ENCODE assay signal across 22 mouse cellular contexts in genomic region chr7:98439956-98440466, GRCm38 (mm10). TPM values are rescaled to one million over a fixed set of nuclear protein-coding genes. Genes with fewer than 3 reads are reported as not detected.
DNase-seq lines count a peak whose midpoint lies in the region; ATAC-seq and TF ChIP-seq lines count a peak whose summit lies in the region.
"Had no signal": no experiment of that assay in that cellular context is flagged by ENCODE, and none has a peak within 500 bp of the region (broad histone marks: within the 10 kb centered on the region; RNA-seq: fewer than 3 reads in every experiment).

TSS of gene Gucy2d (plus strand) at chr7:98440416.

- H3K79me2 ChIP-seq in MEL (ENCODE audit: control insufficient read depth, insufficient read depth, low read length, poor library complexity), result no peaks in the 10 kb centered on the region
- no peaks in the 10 kb centered on the region for H3K79me2 ChIP-seq in myocyte (ENCODE audit: control insufficient read depth, insufficient read depth)

- H3K9ac ChIP-seq in heart, embryonic 12.5 days, result no peak within 1 kb of the TSS
- no peak within 1 kb of the TSS for H3K9ac ChIP-seq in midbrain, embryonic 11.5 days (ENCODE audit: low read length)
- H3K9ac ChIP-seq in midbrain, embryonic 15.5 days, result no peak within 1 kb of the TSS
- no peak within 1 kb of the TSS for H3K9ac ChIP-seq in MEL (ENCODE audit: control insufficient read depth, low read depth, low read length, poor library complexity, severe bottlenecking)
- H3K9ac ChIP-seq: embryonic facial prominence, embryonic 15.5 days; hindbrain, embryonic 14.5 days; limb, embryonic 15.5 days; midbrain, embryonic 13.5 days; stomach, embryonic 15.5 days had no signal

- H3K27ac ChIP-seq in heart, embryonic 12.5 days (ENCODE audit: poor library complexity, severe bottlenecking), result no peak within 1 kb of the TSS
- no peak within 1 kb of the TSS for H3K27ac ChIP-seq in midbrain, embryonic 11.5 days (ENCODE audit: low read depth, low read length)
- H3K27ac ChIP-seq in midbrain, embryonic 15.5 days, result no peak within 1 kb of the TSS
- no peak within 1 kb of the TSS for H3K27ac ChIP-seq in MEL (ENCODE audit: control insufficient read depth, low read depth, low read length)
- H3K27ac ChIP-seq: embryonic facial prominence, embryonic 15.5 days; forebrain, embryonic 10.5 days; hindbrain, embryonic 14.5 days; limb, embryonic 15.5 days; midbrain, embryonic 13.5 days; stomach, embryonic 15.5 days had no signal

- TF ChIP-seq EP300 in MEL (IDR thresholded peaks at IDR 0.05; ENCODE audit: low read depth in 1 of 2, low read length in 2 of 2), result no peak

- H3K4me2 ChIP-seq in heart, embryonic 12.5 days, result no peak within 1 kb of the TSS; the same call in 1 of the 2 replicates
- H3K4me2 ChIP-seq in midbrain, embryonic 11.5 days, result no peak within 1 kb of the TSS
- no peak within 1 kb of the TSS for H3K4me2 ChIP-seq in midbrain, embryonic 15.5 days
- no peak within 1 kb of the TSS for H3K4me2 ChIP-seq in myocyte (ENCODE audit: low read depth)
- H3K4me2 ChIP-seq: embryonic facial prominence, embryonic 15.5 days; hindbrain, embryonic 14.5 days; limb, embryonic 15.5 days; midbrain, embryonic 13.5 days; stomach, embryonic 15.5 days had no signal

- TF ChIP-seq POLR2A in MEL (IDR thresholded peaks at IDR 0.05; ENCODE audit: control insufficient read depth in 1 of 2, insufficient read depth in 1 of 2, low read depth in 1 of 2, low read length in 2 of 2, poor library complexity in 1 of 2) (no peak), myocyte (IDR thresholded peaks at IDR 0.05; ENCODE audit: insufficient read length, low read depth) (no peak)

- H3ac ChIP-seq in myocyte (ENCODE audit: control insufficient read depth, insufficient read length), result no peak within 1 kb of the TSS

- no peaks in the 10 kb centered on the region for H3K9me3 ChIP-seq in heart, embryonic 12.5 days (replicated peaks)
- no peaks in the 10 kb centered on the region for H3K9me3 ChIP-seq in midbrain, embryonic 11.5 days (ENCODE audit: control insufficient read depth, low read length)
- H3K9me3 ChIP-seq in midbrain, embryonic 15.5 days, result no peaks in the 10 kb centered on the region
- no peaks in the 10 kb centered on the region for H3K9me3 ChIP-seq in MEL (replicated peaks; ENCODE audit: insufficient read depth, low read length)
- H3K9me3 ChIP-seq: embryonic facial prominence, embryonic 15.5 days; forebrain, embryonic 10.5 days; limb, embryonic 15.5 days; midbrain, embryonic 13.5 days; stomach, embryonic 15.5 days had no signal

- no peak within 1 kb of the TSS for H3K4me3 ChIP-seq in heart, embryonic 12.5 days
- no peak within 1 kb of the TSS for H3K4me3 ChIP-seq in midbrain, embryonic 11.5 days (ENCODE audit: low read depth, low read length)
- H3K4me3 ChIP-seq in midbrain, embryonic 15.5 days, result no peak within 1 kb of the TSS
- H3K4me3 ChIP-seq in MEL (ENCODE audit: control insufficient read depth in 1 of 2, insufficient read depth in 1 of 2, low read depth in 2 of 2, low read length in 2 of 2), result no peak within 1 kb of the TSS
- H3K4me3 ChIP-seq in myocyte, result no peak within 1 kb of the TSS
- H3K4me3 ChIP-seq: embryonic facial prominence, embryonic 15.5 days; forebrain, embryonic 10.5 days; limb, embryonic 15.5 days; midbrain, embryonic 13.5 days; stomach, embryonic 15.5 days had no signal

- no peak for DNase-seq in heart, adult 18-20 months
- peak; percentile 80 for DNase-seq in midbrain, embryonic 11.5 days (ENCODE audit: low spot score, missing footprints)
- DNase-seq in MEL (ENCODE audit: low read depth, low spot score), result peak; percentile 46
- no peak for DNase-seq in embryo, embryonic 9.5 days (ENCODE audit: extremely low spot score)
- DNase-seq: cerebellum, adult 9-10 months; kidney, postnatal 25 days had no signal

- peaks cover 14% of the 10 kb centered on the region for H3K4me1 ChIP-seq in heart, embryonic 12.5 days (replicated peaks)
- H3K4me1 ChIP-seq in midbrain, embryonic 11.5 days (ENCODE audit: control insufficient read depth, insufficient read depth, low read length), result no peaks in the 10 kb centered on the region
- no peaks in the 10 kb centered on the region for H3K4me1 ChIP-seq in midbrain, embryonic 15.5 days
- H3K4me1 ChIP-seq in MEL (ENCODE audit: control insufficient read depth in 1 of 2, insufficient read depth in 2 of 2, low read length in 2 of 2), result no peaks in the 10 kb centered on the region
- H3K4me1 ChIP-seq: embryonic facial prominence, embryonic 15.5 days; limb, embryonic 15.5 days; midbrain, embryonic 13.5 days; stomach, embryonic 15.5 days had no signal

- TF ChIP-seq CTCF in MEL (IDR thresholded peaks at IDR 0.05 in 2 of 3, conservative IDR thresholded peaks at IDR 0.05 in 1 of 3; ENCODE audit: control insufficient read depth in 1 of 3, insufficient read depth in 1 of 3, low read depth in 2 of 3, low read length in 3 of 3, poor library complexity in 1 of 3, severe bottlenecking in 1 of 3), result no peak

- 17% methylated on average over 10 of the region's 10 CpGs for WGBS in heart, embryonic 12.5 days
- 59% methylated on average over 10 of the region's 10 CpGs for WGBS in midbrain, embryonic 11.5 days
- WGBS in midbrain, embryonic 15.5 days, result 45% methylated on average over 10 of the region's 10 CpGs

- H3K27me3 ChIP-seq in heart, embryonic 12.5 days (replicated peaks), result peaks cover 4% of the 10 kb centered on the region; the same call in 1 of the 2 replicates
- no peaks in the 10 kb centered on the region for H3K27me3 ChIP-seq in midbrain, embryonic 11.5 days (ENCODE audit: control insufficient read depth, insufficient read depth, low read length)
- H3K27me3 ChIP-seq in midbrain, embryonic 15.5 days (replicated peaks), result no peaks in the 10 kb centered on the region
- H3K27me3 ChIP-seq in MEL (ENCODE audit: control insufficient read depth in 1 of 2, insufficient read depth in 2 of 2, low read length in 2 of 2) (no peaks in the 10 kb centered on the region; a peak in 1 of 4 replicates), myocyte (ENCODE audit: control insufficient read depth, insufficient read depth, insufficient read length) (no peaks in the 10 kb centered on the region)
- H3K27me3 ChIP-seq: embryonic facial prominence, embryonic 15.5 days; limb, embryonic 15.5 days; midbrain, embryonic 13.5 days; stomach, embryonic 15.5 days had no signal

- H3K36me3 ChIP-seq in heart, embryonic 12.5 days, result no peaks in the 10 kb centered on the region
- H3K36me3 ChIP-seq in midbrain, embryonic 11.5 days (ENCODE audit: control insufficient read depth, insufficient read depth, low read length), result no peaks in the 10 kb centered on the region
- H3K36me3 ChIP-seq in midbrain, embryonic 15.5 days (replicated peaks), result no peaks in the 10 kb centered on the region
- H3K36me3 ChIP-seq in MEL (ENCODE audit: control insufficient read depth in 1 of 2, insufficient read depth in 2 of 2, low read length in 2 of 2) (no peaks in the 10 kb centered on the region), myocyte (ENCODE audit: control insufficient read depth, insufficient read depth) (no peaks in the 10 kb centered on the region)
- H3K36me3 ChIP-seq: embryonic facial prominence, embryonic 15.5 days; forebrain, embryonic 10.5 days; limb, embryonic 15.5 days; midbrain, embryonic 13.5 days; stomach, embryonic 15.5 days had no signal

- no peak for TF ChIP-seq RAD21 in MEL (IDR thresholded peaks at IDR 0.05; ENCODE audit: low read depth, low read length)

- 0 out of 2 replicates have a peak, but pooled peaks have one; percentile 25 for ATAC-seq in heart, embryonic 12.5 days (ENCODE audit: insufficient number of reproducible peaks, low FRiP score)
- ATAC-seq in midbrain, embryonic 11.5 days (ENCODE audit: low FRiP score), result no peak
- ATAC-seq in midbrain, embryonic 15.5 days (replicated peaks), result no peak
- ATAC-seq: intestine, embryonic 16.5 days; midbrain, embryonic 13.5 days had no signal

TF ChIP-seq in MEL, 35 proteins besides CTCF, POLR2A, EP300 and RAD21:
- TF ChIP-seq ZMIZ1 (IDR thresholded peaks at IDR 0.05; ENCODE audit: low read depth, low read length), result no peak
- TF ChIP-seq ZKSCAN1 (IDR thresholded peaks at IDR 0.05; ENCODE audit: low read depth, low read length), result no peak
- no peak for TF ChIP-seq MAZ (IDR thresholded peaks at IDR 0.05; ENCODE audit: low read depth, low read length)
- no peak for TF ChIP-seq KAT2A (conservative IDR thresholded peaks at IDR 0.05; ENCODE audit: low read depth, low read length)
- TF ChIP-seq POLR2AphosphoS2 (IDR thresholded peaks at IDR 0.05; ENCODE audit: low read length), result no peak
- no peak for TF ChIP-seq TCF12 (IDR thresholded peaks at IDR 0.05; ENCODE audit: low read depth, low read length)
- no peak for TF ChIP-seq BHLHE40 (IDR thresholded peaks at IDR 0.05; ENCODE audit: borderline replicate concordance, low read depth, low read length)
- no peak for TF ChIP-seq ELF1 (IDR thresholded peaks at IDR 0.05; ENCODE audit: low read depth, low read length)
- TF ChIP-seq MAX (IDR thresholded peaks at IDR 0.05; ENCODE audit: low read length), result no peak

TF ChIP-seq in myocyte, 11 proteins besides CTCF, POLR2A, EP300 and RAD21:
- TF ChIP-seq E2F4 (IDR thresholded peaks at IDR 0.05; ENCODE audit: insufficient read depth) (no peak), MAX (IDR thresholded peaks at IDR 0.05; ENCODE audit: low read depth) (no peak), USF1 (IDR thresholded peaks at IDR 0.05; ENCODE audit: low read depth) (no peak), REST (IDR thresholded peaks at IDR 0.05; ENCODE audit: insufficient read depth, insufficient read length) (peak; percentile 85), SRF (IDR thresholded peaks at IDR 0.05; ENCODE audit: control insufficient read depth, insufficient read length, low read depth) (no peak)

RNA-seq across cellular contexts. Expression of gene Gucy2d, which starts in this region (rescaled TPM):
- not detected in 2 replicates for polyA plus RNA-seq in heart, embryonic 12.5 days (2016; fragmentation: Nextera tagmentation; extraction: Ambion mirVana)
- total RNA-seq in heart, adult 18-20 months (2021), result under 1 TPM in 1 of 2 experiments, not detected in 1; 0.07 TPM
- polyA plus RNA-seq in midbrain, embryonic 11.5 days (2014; fragmentation: Nextera tagmentation; extraction: Ambion mirVana), result not detected in 2 replicates
- polyA plus RNA-seq in midbrain, embryonic 15.5 days (2015; fragmentation: Nextera tagmentation; extraction: Ambion mirVana), result 0.09 TPM in 1 of 2 replicates, not detected in the other
- total RNA-seq in MEL (2012; rRNA removed), result not detected in 2 replicates
- polyA plus RNA-seq in MEL (2012; ENCODE audit: insufficient read depth in 1 of 2, insufficient read length in 2 of 2, low read depth in 1 of 2, low replicate concordance in 2 of 2, missing spikeins in 1 of 2) (not detected), myocyte (2012; fragmentation: generic; extraction: Trizol) (not detected)
- total RNA-seq: layer of hippocampus, postnatal 10 days; left cerebral cortex, postnatal 25 days; neutrophil, adult 5-6 weeks had no signal
- polyA plus RNA-seq: embryonic facial prominence, embryonic 15.5 days; forebrain, embryonic 10.5 days; limb, embryonic 15.5 days; liver, embryonic 16.5 days; midbrain, embryonic 13.5 days; spleen, adult 2 months; thymus, postnatal 0 days had no signal

Comparison
In these comparisons a context has a peak if more than half of its experiments do, and no peak if none do; other contexts are left out.
1. Peak in ATAC-seq in heart, embryonic 12.5 days; RNA of the gene not detected or under 1 TPM.
2. Peak in DNase-seq in midbrain, embryonic 11.5 days; RNA of the gene not detected or under 1 TPM.
3. Peak in DNase-seq in MEL; RNA of the gene not detected or under 1 TPM.